11 mouse cellular contexts compared by ENCODE assay signal in the genomic region with DNA sequence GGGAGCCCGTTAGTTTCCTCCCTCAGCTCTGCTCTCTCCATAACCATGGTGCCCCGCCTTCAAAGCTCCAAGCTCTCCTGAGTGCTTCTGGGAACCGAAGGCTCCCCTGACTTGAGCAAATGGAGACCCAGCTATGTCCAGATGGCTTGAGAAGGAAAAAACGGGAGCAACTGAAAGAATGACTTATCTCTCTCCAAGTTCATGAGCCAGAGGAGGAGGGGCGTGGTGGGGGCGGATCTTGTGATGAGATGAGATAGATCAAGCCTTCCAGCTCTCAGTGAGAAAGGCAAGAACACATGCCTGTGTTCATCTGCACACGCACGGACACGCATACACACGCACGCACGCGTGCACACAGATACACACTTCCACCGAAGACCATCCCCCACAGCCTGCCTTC. TPM values are rescaled to one million over a fixed set of nuclear protein-coding genes. Genes with fewer than 3 reads are reported as not detected.
DNase-seq lines count a peak whose midpoint lies in the region; ATAC-seq and TF ChIP-seq lines count a peak whose summit lies in the region.
"Had no signal": no experiment of that assay in that cellular context is flagged by ENCODE, and none has a peak within 500 bp of the region (broad histone marks: within the 10 kb centered on the region; RNA-seq: fewer than 3 reads in every experiment).

No protein-coding gene starts in this region.

- H3K4me3 ChIP-seq in kidney, adult 2 months (ENCODE audit: insufficient read depth, low read depth, low read length) = no peak overlapping the region
- peak overlapping the region; percentile 37 for H3K4me3 ChIP-seq in E14TG2a.4 (replicated peaks; ENCODE audit: low read length)
- H3K4me3 ChIP-seq in embryonic facial prominence, embryonic 14.5 days (ENCODE audit: low read depth, low read length) = no peak overlapping the region

- no peak overlapping the region for H3K27ac ChIP-seq in kidney, adult 2 months (ENCODE audit: insufficient read depth, low read depth, low read length)
- no peak overlapping the region for H3K27ac ChIP-seq in embryonic facial prominence, embryonic 14.5 days (replicated peaks; ENCODE audit: low read depth, low read length)

- DNase-seq in adrenal gland, postnatal 14 days = peak; percentile 47
- DNase-seq in adrenal gland, adult 8-10 months = no peak
- DNase-seq in kidney, postnatal 10 days = peak; percentile 50
- DNase-seq in kidney, adult 2 months = no peak
- DNase-seq in embryonic facial prominence, embryonic 14.5 days (ENCODE audit: low spot score) = no peak
- DNase-seq in thymus, postnatal 14 days = no peak
- DNase-seq: cerebellum, postnatal 25 days had no signal

- 68% methylated on average over 14 of the region's 14 CpGs for WGBS in kidney, adult 2 months
- WGBS in embryonic facial prominence, embryonic 14.5 days = 75% methylated on average over 14 of the region's 14 CpGs

- H3K4me2 ChIP-seq in embryonic facial prominence, embryonic 14.5 days (ENCODE audit: low read depth, low read length) = peak overlapping the region; percentile 2; the same call in 1 of the 2 replicates

- TF ChIP-seq CTCF in kidney, adult 2 months (conservative IDR thresholded peaks at IDR 0.05; ENCODE audit: insufficient read depth, insufficient read length, low read depth, low read length) = no peak
- no peak for TF ChIP-seq CTCF in E14TG2a.4 (conservative IDR thresholded peaks at IDR 0.05; ENCODE audit: low read length)

- no peaks in the 10 kb centered on the region for H3K36me3 ChIP-seq in kidney, adult 2 months (ENCODE audit: control insufficient read depth, insufficient read depth, low read length)
- no peaks in the 10 kb centered on the region for H3K36me3 ChIP-seq in E14TG2a.4 (ENCODE audit: insufficient read depth, low read length)
- H3K36me3 ChIP-seq in embryonic facial prominence, embryonic 14.5 days (ENCODE audit: control insufficient read depth, insufficient read depth, low read length) = no peaks in the 10 kb centered on the region

- H3K9ac ChIP-seq in embryonic facial prominence, embryonic 14.5 days (ENCODE audit: low read depth, low read length) = no peak overlapping the region

- ATAC-seq in embryonic facial prominence, embryonic 14.5 days (ENCODE audit: low read depth) = no peak
- ATAC-seq in monocyte, adult 5-6 weeks (replicated peaks; ENCODE audit: insufficient number of reproducible peaks, low FRiP score, low TSS enrichment, poor library complexity, severe bottlenecking) = no peak

- no peaks in the 10 kb centered on the region for H3K27me3 ChIP-seq in kidney, adult 2 months (replicated peaks; ENCODE audit: control insufficient read depth, insufficient read depth, low read length)
- H3K27me3 ChIP-seq in E14TG2a.4 (ENCODE audit: insufficient read depth, low read length) = peaks cover 85% of the 10 kb centered on the region
- H3K27me3 ChIP-seq in embryonic facial prominence, embryonic 14.5 days (replicated peaks; ENCODE audit: control insufficient read depth, insufficient read depth, low read length) = no peaks in the 10 kb centered on the region

- TF ChIP-seq POLR2A in kidney, adult 2 months (IDR thresholded peaks at IDR 0.05; ENCODE audit: low read depth, low read length) = no peak

- no peaks in the 10 kb centered on the region for H3K9me3 ChIP-seq in E14TG2a.4 (ENCODE audit: low read length)
- H3K9me3 ChIP-seq in embryonic facial prominence, embryonic 14.5 days (ENCODE audit: control insufficient read depth, low read length) = no peaks in the 10 kb centered on the region

- H3K4me1 ChIP-seq in kidney, adult 2 months (ENCODE audit: control insufficient read depth, insufficient read depth, low read length) = no peaks in the 10 kb centered on the region
- peaks cover 71% of the 10 kb centered on the region for H3K4me1 ChIP-seq in E14TG2a.4 (replicated peaks; ENCODE audit: low read depth, low read length)
- peaks cover 16% of the 10 kb centered on the region for H3K4me1 ChIP-seq in embryonic facial prominence, embryonic 14.5 days (ENCODE audit: control insufficient read depth, insufficient read depth, low read length)

RNA-seq across cellular contexts. Expression of a gene that starts 4.7 kb away (rescaled TPM):
- total RNA-seq in adrenal gland, postnatal 14 days (2021) = 0.08 TPM in 1 of 2 replicates, not detected in the other
- not detected for total RNA-seq in adrenal gland, adult 8-10 months (2022)
- 0.11 and 0.14 TPM in 2 replicates for polyA plus RNA-seq in kidney, adult 2 months (2012; rRNA removed)
- 2.1 and 3.1 TPM in 2 replicates for polyA plus RNA-seq in embryonic facial prominence, embryonic 14.5 days (2014; fragmentation: Nextera tagmentation; extraction: Ambion mirVana)
- total RNA-seq in monocyte, adult 5-6 weeks (2017) = 0.53 TPM in 1 of 3 replicates, not detected in the others
- total RNA-seq: hematopoietic stem cell, adult 5-6 weeks had no signal
- polyA plus RNA-seq: small intestine, adult 2 months had no signal

RNA-seq across cellular contexts. Expression of a gene that starts 50.3 kb away (rescaled TPM):
- 1.1 and 1.3 TPM in 2 replicates for total RNA-seq in adrenal gland, postnatal 14 days (2021)
- total RNA-seq in adrenal gland, adult 8-10 months (2022) = 1 to 10 TPM in 2 of 4 experiments, under 1 TPM in 2; 0.66 to 2.1 (median 1.2) TPM
- polyA plus RNA-seq in kidney, adult 2 months (2012; rRNA removed) = 2.0 and 2.2 TPM in 2 replicates
- 0.59 and 0.70 TPM in 2 replicates for polyA plus RNA-seq in embryonic facial prominence, embryonic 14.5 days (2014; fragmentation: Nextera tagmentation; extraction: Ambion mirVana)
- 0.19 TPM in 1 of 3 replicates, not detected in the others for total RNA-seq in monocyte, adult 5-6 weeks (2017)
- total RNA-seq: hematopoietic stem cell, adult 5-6 weeks had no signal

Comparison
In these comparisons a context has a peak if more than half of its experiments do, and no peak if none do; other contexts are left out.
1. DNase-seq: peak in adrenal gland, postnatal 14 days (single experiment) and kidney, postnatal 10 days (single experiment); none in adrenal gland, adult 8-10 months (single experiment), kidney, adult 2 months (single experiment), embryonic facial prominence, embryonic 14.5 days (single experiment) and thymus, postnatal 14 days (single experiment).